Mouse (Mus musculus): ENCODE data around the gene Sort1.

GRCm38 (mm10) chr3:108324837-108325236 lies 41.0 kb downstream of the Sort1 start:
- TF ChIP-seq CTCF (conservative IDR thresholded peaks at IDR 0.05; ENCODE audit: low read length) (no peak), NANOG (IDR thresholded peaks at IDR 0.05; ENCODE audit: borderline replicate concordance, low read length) (no peak)
